Mouse (Mus musculus): ENCODE results near the gene Prkag2.
"Not testable (repeated sequence)": the region's sequence is repeated elsewhere in the genome, so short reads cannot be mapped to it uniquely, and the experiment has no call there.

The Prkag2 gene

DNA sequence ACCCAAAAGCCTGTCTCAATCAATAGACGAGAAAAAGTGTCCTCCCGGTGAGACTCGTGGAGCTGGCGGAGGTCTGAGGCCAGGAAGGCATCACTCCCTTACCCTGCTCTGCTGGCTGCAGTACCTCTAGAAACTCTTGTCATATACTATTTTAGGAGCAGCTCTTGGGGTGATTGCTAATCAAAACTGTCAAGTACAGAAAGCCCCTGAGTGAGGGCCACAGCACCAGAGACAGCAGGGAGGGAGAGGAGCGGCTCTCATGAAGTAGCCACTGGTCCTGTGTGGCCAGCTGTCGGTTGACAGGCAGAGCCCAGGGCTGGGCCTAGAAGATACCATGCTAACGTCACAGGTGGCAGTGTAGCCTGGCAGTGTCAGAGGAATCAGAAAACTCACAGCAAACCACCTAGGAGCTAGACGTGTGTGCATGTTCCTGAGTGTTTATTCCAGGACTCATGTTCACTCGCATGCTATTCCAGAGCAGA is 239.0 kb downstream of the Prkag2 start:
- no peak for DNase-seq

DNA sequence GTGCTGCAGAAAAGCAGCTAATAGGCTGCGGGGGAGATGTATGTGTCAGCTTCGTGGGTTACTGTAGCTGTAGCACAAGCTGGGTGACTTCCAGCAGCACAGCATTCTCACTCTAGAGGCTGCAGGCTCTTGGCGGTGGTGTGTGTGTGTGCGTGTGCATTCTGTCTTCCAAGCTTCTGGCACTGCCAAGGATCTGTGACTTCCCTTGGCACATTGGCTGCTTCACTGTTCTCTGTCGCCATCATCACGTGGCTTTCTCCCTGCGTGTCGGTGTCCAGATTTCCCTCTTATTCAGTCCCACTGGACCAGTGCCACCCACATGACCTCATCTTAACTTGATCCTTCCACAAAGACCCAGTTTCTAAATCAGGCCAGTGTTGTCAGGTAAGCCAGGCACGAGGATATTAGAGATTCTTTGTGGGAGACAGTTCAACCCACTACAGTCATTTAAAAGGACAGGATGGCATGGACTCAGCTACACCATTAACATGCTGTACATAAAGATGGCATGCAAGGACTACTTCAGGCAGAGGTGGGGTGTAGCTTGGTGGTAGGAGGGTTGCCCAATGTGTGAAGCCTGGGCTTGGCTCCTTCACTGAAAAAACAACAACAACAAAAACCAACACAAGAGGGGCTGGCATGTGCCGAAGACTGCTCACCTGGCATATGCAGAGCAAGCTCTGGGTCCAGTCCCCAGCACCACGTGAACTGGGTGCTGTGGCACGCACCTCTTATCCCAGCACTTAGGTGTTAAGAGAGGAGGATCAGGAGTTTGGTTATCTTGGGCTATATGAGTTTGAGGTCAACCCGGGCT is 239.6 kb downstream of the Prkag2 start:
- peak; percentile 27 to 28 for DNase-seq

DNA sequence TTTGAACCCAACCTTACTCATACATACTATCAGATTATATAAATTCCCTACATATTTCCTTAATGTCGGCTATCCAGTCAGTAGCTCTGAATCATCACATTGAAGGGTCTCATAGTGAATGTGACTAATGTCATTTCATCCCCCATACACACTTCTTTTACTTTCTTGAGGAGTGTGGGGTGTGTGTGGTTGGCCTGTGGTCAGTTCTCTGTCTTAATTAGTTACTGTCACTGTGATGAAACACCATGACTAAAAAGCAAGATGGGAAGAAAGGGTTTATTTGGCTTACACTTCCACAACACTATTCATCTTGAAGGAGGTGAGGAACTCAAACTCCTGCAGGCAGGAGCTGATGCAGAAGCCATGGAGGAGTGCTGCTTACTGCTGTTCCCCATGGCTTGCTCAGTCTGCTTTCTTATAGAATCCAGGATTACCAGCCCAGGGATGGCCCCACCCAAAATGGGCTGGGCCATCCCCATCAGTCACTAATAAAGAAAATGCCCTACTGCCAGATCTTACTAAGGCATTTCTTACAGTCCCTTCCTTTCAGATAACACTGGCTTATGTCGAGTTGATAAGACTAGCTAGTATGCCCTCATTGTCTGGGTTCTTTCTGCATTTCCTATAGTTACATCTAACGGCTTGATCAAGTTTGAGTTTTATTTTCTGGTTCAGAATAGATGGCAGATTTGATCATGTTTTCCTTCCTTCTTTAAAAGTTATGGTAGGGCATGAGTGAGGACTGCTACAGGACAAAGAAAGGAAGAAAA is 240.5 kb downstream of the Prkag2 start:
- no peak for DNase-seq

DNA sequence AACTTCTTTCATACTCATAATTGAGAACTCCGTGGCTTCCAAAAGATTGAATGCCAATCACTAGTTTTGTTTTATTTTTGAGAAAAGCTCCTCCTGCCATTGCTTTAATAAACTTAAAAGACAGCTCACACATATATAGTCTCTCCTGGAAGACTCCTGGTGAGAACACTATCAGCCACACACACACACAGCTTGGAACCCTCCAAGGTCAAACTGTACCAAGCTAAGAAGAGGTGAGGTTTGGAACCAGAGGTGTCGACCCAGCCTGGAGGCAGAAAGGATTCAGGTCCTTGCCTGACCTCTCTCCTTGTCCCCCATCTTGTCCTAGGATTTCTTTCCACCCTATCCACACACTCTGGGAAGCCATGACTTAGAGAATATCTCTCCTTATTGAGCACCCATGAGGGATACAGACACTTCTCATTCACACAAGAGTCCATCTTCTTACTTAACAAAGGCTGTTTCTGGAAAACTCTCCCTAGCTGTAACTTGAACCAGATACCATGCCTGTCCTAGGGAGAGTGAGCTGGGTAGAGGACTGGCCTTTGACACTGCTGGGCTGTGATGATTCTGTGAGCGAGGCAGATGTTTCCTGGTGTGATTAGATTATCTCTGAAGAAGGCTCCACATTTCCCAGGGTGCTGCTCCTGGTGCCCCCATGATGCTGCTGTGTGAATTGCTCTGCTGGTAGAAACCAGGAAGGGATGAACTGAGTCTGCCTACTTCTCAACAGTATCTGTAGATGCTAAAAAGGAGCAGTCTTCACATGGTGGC is 245.4 kb downstream of the Prkag2 start:
- DNase-seq: no peak

DNA sequence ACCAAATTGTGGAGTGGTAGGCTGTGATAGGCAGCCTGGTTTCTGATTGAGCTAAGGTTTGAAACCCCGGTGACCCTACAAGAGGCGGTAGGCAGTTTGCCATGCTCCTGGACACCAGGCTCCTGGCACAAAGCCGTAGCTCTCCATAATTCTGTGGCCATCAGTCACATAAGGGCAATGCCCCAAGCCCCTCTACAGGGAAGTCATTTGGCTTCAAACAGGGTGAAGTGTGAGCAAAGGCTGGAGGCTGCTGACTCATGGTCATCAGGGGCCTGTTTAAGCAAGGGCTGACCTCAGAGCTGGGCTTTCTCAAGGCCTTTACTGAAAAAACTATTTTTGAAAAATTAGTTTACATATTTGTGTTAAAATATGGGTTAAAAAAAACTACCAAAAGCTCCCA is 246.2 kb downstream of the Prkag2 start:
- DNase-seq: peak in 1 of 2 experiments; percentile 18

DNA sequence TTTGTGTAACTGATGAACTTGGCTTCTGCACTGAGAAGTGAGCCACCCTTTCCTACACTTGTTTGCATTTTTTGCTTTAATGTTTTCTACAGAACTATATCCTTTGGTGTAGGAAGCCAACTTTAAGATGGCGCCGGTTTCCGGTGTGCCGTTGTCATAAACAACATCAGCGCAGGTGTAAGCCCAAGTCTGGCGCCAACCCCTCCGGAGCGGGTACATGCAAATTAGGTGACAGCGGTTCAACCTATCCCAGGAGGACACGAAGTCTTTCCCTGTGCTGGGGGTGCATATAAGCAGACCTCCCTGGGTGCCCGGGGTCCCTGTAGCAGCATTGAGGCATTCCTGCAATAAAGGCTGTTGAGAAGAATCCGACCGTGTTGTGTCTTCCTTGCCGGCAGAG is 252.2 kb downstream of the Prkag2 start:
- DNase-seq: not testable (repeated sequence)

DNA sequence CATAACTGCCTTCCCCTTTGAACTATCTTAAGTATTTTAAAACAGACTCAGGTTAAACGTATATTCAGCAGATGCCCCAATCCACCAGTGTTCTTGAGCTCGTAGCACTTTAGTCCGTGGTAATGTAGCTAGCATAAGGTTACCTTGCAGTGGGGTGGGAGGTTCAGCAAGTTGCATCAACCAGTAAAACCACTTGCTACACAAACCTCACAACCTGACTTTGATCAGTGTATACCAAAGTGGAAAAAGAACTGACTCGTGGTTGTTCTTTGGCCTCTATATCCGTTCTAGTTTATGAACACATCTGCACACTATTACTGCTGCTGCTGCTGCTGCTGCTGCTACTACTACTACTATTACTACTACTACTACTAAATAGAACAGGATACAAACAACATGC is 256.6 kb downstream of the Prkag2 start:
- no peak for DNase-seq

DNA sequence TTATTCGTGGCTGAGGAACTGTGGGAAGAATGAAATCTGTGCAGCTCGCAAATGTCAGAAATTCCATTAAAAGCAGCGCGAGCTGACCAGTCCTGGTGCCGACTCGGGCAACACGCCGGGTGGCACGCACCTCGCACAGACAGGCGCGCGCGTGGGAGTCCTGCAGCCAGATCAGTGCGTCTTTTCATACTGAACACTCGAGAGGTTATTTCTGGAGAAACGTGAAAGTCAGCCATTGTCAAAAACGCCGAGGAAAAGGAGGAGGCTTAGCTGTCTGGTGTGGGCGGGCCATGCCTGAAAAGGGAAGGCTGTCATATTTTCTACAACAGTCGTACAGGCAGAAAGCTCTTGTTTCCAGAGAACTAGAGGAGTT is 257.4 kb downstream of the Prkag2 start:
- DNase-seq: no peak

DNA sequence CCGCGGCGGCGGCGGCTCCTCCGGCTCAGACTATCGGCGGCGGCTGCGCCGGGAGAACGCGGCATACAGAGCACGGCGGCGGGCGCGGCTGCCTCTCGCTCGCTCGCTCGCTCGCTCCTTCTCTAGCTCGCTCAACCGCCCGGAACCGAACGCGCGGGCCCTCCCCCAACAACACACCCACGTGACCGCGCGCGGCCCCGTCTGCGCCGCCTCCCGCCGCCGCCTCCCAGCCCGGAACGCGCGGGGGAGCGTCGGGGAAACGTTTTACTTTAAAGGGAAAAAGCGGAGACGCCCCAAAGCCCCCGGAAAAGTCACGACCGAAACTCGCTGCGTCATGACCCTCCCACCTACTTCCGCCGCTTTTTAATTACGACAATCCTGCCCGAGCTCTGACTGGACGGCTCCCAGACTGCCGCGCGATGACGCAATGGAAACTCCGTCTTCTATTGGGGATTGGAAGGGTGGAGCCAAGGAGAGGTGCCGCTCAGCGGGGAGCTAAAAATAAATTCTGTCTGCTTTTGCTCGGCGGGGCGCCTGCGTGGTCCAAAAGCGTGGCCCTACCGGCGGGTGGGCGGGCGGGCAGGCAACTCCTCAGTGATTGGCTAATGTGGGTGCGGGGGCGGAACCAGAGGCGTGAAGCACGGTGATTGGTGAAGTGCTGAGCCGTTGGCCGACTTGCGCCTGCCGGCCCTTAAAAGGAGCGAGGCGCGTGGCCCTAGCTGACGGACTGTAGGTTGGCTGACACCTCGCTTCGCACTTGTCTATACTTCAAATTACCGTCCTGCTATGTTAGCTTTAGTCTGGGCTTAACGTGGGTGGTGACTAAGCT is 258.0 kb downstream of the Prkag2 start, which contains the start of gene Rheb:
Gene Rheb (minus strand): TSS at position 351 of the 829 bp plus-strand sequence.
- peak; percentile 100 for DNase-seq

DNA sequence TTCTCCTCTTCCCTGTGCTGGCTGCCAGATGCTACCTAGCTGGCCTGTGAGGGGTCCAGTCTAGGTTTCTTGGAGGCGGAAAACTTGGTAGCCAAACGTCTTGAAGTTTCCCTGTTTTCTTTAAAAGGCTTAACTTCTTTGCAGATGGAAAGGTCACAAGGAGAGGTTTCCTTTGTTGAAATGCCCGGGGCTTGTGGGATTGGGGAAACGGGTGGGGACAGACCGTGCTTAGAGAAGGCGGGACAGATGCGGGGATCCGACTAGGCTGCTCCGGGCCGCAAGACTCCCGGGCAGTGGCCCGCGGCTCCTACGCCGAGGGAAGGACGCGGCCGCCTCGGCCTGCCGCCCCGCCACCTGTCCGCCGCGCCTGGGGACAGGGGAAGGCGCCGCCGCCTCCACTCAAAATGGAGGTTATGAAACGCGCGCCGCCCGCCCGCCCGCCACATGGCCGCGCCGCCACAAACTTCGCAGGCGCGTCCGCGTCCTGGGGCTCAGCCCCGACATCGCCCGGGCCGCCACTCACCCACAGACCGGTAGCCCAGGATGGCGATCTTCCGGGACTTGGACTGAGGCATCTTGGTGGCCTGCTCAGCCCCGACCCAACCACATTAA is 258.7 kb downstream of the Prkag2 start:
- peak in 1 of 2 experiments; percentile 37 for DNase-seq

DNA sequence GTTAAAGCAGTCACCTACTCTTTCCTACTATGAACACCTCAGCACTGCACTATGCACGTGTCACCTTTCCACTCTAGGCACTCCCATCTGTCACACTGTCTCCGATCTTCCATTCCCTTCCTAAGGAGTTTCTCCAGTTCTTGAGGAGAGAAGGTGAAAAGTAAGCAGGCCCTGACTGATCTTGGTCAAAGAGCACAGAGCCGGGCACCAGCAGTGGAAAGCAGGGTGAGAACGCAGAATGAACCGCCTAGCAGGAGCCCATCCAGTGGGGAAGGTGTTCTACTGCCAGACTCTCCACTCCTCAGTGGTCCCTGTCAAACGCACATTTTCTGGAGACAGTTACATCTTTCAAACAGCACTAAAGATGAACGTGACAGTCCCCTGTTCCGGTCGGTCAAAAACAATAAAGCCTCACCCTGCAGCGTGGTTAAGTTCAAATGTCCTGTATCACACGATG is 259.4 kb downstream of the Prkag2 start:
- DNase-seq: no peak

DNA sequence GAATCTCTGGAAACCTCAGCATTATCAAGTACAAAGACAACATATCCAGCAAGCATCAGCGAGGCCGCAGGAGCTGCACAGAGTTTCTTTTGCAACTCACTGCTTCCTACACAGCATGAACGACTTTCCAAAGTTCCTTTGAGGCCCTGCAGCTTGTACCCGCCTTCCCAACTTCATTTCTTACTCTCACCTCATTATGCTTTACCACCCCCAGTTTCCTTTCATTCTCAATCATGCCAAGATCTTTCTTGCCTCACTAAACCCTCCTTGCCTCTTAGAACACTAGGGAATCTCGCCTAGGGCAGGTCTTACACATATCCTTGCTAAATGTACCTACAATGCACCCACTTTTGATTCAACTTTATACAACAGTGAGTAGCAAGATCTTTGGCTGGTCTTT is 266.0 kb downstream of the Prkag2 start:
- DNase-seq: no peak

DNA sequence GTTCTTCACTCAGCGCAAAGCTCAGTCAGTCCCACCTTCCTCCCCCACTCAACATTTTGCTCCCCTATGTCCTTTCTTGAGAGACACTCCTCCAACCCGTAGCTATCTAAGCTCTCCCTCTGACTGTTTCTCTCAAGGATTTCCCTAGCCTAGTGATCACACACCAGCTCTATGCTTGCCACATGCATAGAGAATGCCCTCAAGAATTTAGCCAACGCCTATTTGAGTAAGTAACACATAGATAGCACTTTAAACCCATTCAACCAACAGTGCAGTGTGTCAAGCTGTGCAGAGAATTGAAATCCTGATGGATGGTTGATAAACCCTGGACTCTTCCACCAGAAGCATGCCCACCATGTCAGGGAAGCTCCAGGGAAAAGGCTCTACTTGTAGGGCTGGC is 268.5 kb downstream of the Prkag2 start:
- no peak for DNase-seq

DNA sequence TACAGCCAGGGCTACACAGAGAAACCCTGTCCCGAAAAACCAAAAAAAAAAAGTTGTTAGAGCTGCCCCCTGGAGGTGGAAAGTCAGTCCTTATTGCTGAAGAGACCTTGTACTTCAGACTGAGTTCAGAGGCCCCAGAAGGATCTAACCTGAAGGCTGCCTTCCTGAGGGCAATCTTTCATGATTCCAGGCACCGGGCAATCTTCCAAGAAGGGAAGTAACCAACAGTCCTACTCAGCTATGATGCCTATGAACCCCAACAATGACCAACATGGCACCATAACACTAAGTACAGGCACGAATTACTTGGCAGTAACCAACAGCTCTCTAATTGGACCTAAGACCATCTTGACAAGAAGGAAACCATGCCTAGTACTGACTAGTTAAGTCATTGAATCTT is 272.0 kb downstream of the Prkag2 start:
- DNase-seq: no peak

DNA sequence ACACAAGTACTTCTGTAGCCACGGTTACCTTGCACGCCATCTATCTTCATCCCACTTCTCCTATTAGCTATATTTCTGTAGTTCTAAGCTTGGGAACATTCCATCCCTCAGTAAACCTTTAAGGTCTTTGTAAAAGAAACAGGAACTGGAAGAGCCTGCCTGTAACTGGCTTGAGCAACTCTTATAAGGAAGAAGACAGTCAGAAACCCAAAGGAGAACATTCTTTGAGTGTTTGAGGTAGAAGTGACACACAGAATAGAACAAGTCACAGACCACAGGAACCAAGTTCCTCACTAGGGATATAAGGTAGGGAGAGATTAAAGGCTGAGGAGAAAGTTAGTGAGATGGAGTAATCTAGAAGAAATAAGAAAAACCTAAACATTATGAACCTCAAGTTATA is 273.3 kb downstream of the Prkag2 start:
- no peak for DNase-seq

DNA sequence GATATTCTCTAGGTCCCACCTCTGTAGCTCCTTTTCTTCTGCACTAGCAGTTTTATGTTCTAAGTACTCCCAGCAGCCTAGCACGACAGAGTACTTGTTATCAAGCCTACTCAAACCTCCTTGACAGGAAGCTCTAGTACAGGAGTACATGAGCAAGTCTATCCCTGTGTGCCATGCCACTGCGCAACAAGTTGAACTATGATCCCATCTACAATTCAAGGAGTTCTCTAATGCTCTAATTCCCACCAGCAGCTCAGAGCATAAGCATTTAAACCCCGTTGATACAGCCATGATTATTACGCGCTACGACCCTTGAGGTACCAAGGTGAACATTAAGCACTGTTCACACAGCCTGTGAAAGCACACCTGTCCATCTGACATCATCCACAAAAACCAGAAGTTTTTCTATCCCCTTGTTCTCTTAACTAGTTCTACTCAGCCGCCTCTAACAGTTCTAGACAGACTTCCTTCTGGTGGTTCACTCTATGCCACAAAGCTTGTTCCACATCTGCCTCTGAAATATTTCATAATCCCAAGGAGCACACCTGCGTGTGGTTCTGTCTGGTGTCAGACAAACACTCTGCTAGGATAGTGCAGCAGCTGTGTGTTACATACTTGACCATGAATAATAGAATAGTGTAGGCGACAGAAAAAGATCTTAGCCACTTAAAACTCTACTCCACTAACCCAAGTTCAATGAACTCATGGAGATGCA is 274.2 kb downstream of the Prkag2 start:
- peak in 1 of 2 experiments; percentile 23 for DNase-seq

DNA sequence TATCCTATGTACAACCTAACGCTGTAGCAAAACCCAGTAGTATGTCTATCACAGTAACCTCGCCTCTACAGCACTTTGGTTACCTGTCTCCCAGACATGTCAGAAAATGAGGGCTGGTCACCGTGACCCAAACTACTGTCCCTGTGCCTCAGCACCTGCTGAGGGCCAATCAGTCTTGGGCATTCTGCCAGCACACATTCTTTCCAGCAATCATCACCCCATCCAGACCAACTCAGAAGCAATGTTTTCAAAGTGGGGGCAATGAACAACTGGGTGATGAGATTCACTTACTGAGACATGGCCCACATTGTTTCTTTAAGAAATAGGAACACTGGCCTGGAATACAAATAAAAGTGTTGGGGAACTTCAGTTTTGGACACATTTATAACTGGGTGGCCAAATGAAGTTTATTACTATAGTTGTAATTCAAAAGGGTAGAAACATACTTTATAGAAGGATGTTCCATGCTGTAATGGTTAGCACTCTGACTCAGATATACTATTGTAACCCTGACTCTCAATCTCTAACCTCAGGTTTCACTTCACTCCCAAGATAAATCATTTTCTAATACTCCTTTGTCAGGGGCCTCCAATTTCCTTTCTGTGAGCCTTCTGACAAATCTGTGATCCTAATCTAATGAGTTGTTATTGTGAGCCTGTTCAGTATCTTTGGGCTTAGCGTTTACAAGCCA is 274.9 kb downstream of the Prkag2 start:
- peak; percentile 49 to 52 for DNase-seq

DNA sequence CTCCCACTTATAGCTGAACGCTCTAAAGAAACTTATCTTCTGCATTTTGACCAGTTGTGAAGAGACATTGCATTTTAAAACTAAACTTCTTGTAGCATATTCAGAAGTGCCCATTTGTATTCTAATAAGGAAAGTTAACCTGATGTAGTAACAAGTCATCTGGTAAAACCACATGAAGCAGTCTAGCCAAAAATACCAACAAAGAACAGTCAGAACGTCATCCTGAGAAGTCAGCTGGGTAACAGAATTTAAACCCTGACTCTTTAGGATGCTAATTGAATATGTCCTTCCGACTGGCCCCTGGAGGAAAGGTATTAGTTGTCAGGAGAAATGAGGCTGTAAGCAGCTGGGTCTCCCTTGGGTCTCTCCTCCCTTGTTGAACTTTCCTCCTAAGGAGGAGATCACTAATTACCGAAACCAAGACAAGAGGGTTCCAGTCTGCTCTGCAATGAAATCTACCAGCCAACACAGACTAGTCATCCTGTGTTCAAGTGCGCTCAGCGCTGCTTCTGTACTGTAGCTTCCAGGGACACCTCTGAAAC is 276.5 kb downstream of the Prkag2 start:
- no peak for DNase-seq

DNA sequence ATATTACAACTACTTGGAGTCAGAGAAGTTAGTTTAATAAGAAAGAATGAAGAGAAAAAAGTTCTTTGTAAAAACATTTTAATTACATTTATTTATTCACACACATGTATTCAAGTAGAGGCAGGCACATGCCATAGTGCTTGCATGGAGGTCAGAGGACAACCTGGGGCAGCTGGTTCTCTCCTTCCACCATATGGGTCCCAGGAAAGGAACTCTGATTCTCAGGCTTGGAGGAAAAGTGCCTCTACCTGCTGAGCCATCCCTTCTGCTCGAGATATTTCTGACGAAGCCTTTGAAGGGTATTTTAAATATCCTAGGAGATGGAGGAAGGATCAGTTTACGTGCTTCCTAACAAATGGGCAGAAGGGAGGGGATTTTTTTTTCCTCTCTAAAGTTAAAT is 277.7 kb downstream of the Prkag2 start:
- DNase-seq: no peak

DNA sequence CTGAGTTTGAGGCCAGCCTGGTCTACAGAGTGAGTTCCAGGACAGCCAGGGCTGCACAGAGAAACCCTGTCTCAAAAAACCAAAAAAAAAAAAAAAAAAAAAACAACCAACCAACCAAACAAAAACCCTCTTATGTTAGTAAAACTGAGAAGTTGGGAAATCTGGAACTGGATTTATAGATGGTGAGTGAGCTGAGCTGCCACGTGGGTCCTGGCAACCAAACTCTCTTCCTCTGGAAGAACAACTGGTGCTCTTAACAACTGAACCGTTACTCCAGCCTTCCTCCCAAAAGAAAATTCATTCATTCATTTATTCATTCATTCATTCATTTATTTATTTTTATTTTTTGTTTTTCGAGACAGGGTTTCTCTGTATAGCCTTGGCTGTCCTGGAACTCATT is 278.2 kb downstream of the Prkag2 start:
- not testable (repeated sequence) for DNase-seq
